Mouse (Mus musculus): Measurements from ENCODE around the gene Kcnk7. TPM values are rescaled to one million over a fixed set of nuclear protein-coding genes. Genes with fewer than 3 reads are reported as not detected.

Kcnk7 gene
- total RNA-seq, 2 experiments from 2014 or later = not detected

DNA sequence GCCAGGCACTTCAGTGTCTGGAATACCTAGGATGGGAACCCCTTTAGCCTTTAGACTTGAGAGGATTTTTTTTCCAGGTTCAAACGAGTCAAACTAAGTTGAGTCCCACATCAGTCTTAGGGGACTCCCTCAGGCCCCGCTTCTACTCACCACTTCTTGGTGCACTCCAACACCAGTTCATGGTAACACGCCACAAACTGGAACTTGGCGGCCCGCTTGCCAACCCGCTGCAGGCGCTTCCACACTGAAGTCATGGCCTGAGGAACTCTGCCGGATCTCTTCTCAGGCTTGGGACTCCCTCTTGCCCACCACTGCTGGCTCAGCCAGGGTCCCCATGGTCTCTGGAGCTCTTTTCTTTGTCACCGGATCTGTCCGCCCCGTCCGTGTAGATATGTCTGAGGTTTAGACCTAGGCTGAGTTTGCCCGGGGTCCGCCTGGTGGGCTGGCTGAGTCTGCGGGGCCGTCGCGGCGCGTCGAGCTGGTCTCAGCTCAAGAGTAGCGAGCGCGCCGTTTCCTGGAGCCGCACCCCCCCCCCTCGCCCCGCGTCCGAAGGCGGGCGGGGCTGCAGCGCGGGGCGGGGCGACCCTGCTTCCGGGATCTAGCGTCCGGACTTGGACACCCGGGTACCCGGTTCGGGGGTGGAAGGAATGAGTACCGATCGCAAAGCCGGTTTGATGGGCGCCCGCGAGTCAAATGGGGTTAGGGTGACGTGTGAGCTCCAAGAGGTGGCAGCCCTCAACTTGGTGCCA lies 21.8 kb downstream of the Kcnk7 start, which contains the start of gene Ehbp1l1:
Gene Ehbp1l1 (minus strand): TSS at position 551 of the 749 bp plus-strand sequence.
- DNase-seq = peak; percentile 87

DNA sequence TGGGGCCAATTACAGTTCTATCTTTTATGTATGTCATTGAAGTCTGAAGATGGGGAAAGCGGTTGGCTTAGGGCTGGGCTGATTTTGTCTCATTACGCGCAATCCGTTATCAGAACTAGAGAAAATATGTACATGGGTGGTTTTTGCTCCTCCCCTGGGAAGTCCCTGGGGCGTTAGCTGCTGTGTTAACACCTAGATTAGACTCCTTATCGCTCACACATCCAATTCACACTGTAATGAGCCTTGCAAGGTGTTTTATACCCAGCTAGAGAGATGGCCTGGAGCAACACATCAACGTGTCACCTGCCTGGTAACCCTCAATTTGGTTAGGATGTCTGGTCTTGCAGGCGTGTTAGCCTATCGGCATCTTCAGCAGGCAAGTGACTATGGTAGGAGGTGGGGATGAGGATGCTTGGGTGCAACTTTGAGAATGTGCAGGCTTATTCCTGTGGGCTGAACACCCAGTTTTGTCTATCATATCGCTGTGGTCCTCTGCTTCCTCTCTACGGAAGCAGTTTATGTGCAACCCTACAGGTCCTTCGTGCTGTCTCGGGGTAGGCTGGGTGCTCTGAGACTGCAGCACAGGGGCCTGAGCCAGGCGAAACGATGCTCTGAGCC lies 22.9 kb downstream of the Kcnk7 start:
- no peak for DNase-seq

DNA sequence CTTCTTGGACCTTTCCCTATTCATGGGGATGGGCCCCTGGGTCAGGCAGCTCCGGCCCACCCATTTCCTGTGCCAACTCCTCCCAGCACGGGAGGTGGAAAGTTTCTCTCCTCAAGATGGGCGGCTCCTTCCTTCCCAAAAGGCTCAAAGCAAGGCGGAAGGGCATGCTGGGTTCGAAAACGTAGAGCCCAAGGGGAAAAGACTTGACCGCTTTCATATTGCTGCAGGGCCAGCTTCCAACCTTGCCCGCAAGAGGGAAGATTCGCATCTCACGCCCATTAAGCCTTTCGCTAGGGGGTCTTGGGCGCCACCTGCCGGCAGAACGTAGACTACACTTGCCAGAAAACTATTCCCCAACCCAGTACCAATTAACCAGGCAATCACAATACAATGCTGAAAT lies 23.5 kb downstream of the Kcnk7 start:
- peak; percentile 96 for DNase-seq

DNA sequence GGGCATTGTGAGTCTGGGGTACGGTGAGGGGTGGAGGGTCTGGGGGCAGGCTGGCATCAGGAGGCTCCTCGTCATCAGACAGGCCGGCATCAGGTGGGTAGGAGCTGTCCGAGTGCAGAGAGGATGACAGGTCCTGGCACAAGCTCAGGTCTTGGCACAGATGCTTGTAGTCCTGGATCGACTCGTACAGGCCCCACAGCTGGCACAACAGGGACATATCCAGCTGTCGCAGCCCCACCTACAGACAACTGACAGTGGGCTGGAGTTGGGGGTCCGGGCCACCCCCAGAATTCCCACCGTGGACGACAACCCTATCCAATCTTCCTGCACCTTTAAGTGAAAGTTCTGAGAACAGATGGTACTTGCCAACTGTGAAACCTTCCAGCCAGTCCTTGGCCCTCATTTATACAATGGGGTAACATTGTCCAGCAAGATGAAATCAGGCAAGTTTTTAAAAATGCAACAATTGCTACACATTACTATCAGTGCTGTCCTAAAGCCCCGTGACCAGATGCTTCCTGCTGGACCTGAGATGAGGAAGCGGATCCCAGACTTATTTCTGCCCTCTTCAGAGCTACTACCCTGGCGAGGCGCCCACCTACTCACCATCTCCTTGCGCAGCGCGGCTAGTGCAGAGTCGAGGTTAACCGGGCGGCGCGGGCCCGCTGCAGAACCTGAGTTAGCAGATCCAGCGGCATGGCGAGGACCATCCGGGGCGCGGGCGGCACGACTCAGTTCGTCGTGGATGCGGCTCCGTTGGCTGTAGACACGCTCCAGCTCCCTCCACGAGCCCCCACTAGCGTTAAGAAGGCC lies 24.7 kb downstream of the Kcnk7 start:
- DNase-seq = peak; percentile 85

DNA sequence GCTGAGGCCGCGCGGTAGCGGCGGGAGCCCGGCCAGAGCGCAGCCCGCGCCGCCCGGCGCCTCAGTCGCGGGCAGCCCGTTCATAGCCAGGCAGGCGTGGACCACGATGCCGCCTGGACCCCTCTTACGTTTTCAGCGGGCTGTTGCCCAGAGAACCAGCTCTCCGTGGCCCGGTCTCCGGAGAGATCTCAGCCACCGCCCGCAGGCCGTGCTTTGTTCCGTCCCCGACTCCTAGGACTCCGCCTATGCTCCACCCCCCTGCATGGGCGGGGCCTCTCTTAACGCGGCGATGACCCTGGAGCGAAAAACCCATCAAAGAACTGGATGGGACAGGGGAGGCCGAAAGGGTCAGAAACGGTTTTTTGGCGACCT lies 25.3 kb downstream of the Kcnk7 start, which contains the start of gene Fam89b:
Gene Fam89b (minus strand): TSS at position 210 of the 372 bp plus-strand sequence.
- DNase-seq = peak; percentile 92

DNA sequence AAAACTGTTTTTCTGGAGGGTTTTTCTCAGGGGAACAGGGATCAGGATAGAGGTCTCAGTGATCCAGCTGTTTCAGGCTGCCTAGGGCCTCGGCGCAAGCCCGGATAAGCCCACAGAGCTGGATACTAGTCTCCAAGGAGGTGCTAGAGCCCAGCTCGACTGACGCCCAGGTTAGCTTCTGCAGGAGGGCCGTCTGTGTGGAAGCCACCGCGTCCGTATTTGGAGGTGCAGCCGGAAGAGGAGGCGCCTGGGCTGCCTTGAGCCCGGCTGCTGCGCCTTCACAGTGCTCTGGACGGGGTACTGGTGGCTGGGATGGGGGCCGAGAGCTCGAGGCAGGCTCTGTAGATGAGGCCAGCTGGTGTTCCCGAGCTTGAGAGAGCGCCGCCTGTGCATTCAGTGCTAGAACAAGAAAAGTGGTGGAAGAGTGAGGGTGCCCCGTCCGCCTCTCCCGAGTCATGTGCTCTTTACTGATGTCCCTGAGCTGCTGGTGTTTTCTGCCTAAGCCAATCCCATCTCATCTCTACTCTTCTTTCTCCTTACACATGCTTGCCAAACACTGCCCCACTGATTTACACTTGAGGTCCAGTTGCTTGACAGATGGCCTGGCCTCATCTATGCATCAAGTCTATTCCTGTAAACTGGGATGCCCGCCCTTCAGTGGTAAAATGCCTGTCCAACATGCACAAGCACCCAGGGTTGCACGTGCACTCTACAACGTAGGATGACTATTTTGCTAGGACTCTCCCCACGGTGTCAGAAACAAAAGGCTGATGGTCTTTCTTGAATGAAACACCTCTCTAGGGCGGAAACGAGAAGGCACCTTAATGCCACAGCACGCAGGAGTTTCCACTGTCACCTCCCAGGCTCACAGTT lies 26.4 kb downstream of the Kcnk7 start:
- DNase-seq = no peak

DNA sequence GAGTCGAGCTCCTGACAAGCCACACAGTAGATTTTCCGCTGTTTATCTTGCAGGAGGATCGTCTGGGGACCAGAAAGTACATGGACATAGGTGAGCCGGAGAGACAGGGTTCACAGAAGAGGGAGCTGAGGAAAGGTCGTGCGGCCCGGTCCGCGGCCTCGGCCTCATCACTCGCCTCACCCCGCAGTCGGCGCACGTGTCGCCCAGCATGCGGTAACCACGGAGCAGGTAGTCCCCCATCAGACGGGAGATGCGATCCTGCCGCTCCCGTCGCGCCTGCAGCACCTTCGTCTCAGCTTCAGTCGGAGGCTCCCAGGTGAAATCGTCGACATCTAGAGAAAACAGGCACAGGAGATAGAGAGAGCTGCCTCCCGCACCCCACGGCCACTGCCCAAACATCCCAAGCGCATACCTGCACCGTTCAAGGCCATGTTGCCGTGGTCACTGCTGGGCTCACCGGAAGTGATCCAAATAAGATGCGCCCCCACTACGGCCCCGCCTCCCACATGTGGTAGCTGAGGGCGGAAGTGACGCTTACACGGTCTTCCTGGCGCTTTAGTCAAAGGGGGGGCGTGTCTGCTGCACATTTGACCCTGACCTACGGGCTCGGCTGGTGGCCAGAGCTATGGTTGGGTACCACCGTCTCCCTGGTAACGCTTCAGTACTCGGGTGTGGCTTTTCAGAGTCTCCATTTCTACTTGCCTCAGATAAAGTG lies 27.3 kb downstream of the Kcnk7 start:
- DNase-seq = peak; percentile 91

DNA sequence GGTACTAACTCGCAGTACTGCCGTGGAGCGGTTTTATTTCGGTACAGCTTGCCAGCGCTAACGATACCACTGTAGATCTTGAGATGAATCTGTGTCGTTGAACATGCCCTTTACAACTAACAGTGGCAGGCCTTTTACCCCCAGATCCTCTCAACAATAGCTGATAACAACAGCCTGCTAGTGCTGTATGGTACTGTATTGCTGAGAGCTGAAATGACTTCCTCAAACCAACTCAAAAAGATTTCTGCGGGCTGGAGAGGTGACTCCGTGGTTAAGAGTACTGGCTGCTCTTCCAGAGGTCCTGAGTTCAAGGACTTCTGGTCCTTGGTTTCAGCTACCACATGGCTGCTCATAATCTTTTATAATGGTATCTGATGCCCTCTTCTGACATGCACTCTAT lies 30.2 kb downstream of the Kcnk7 start:
- no peak for DNase-seq

DNA sequence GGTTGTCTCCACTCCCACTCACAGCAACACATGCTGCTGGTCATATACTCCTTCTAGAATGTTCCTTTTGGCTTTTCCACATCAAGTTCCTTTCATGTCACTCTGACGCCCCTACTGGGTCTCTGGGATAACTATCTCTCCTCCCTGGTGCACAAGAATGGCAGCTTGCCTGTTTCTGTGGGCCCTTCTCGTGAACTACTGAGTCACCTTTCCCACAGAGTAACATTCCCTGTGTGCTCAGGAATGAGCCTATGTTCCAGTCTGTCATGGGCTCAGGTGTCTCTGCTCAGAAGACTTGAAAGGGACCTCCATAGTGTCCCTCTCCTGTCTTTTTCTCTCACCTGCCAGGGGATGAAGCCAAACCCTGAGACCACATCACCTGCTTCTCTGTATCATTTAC lies 35.3 kb downstream of the Kcnk7 start:
- DNase-seq = no peak

DNA sequence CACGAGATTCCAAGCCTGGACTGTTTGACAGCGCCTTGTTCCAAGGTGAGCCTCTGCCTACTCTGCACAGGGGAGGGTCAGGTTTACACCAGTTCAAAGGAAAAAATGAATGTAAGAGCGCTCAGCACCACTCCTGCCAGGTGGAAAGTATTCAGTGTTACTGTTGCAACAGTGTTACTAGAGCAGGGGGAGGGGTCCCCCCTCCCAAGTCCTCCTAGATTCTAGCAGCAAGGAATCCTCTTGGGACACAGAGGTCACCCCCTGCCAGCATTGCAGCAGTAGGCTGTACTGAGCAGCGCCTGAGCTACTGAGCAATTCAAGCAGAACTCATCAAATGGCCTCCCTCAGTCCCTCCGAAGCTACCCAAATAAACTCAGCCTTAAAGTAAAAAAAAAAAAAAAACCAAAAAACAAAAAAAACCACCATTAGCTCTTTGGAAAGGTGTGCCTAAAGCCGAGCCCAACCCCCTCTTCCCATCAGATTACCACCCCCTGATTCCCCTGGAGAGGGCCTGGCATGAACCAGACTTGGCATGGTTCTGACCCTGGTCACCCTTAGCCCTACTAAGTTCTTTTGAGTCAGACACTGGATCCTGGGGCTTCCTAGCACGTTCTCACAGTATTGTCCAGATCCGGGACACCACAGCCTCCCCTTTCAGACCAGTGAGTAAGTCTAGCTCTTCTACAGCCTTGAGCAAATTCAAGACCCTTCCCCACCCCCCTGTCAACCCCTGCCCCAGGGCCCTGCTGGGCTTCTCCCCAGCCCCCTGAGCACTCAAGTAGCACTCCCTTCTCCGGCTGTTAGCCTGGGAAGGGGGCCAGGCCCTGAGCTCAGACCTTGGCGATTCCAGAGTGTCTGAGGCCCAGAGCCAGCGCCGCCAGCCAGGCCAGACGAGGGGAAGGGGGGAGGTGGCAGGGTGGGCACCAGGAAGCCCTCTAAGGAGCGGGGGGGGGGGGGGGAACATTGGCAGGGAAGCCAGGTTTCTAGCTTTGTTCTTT lies 36.5 kb downstream of the Kcnk7 start, which contains the start of gene Ltbp3:
Gene Ltbp3 (plus strand): TSS at position 585 of the 998 bp plus-strand sequence.
- DNase-seq = peak; percentile 91

DNA sequence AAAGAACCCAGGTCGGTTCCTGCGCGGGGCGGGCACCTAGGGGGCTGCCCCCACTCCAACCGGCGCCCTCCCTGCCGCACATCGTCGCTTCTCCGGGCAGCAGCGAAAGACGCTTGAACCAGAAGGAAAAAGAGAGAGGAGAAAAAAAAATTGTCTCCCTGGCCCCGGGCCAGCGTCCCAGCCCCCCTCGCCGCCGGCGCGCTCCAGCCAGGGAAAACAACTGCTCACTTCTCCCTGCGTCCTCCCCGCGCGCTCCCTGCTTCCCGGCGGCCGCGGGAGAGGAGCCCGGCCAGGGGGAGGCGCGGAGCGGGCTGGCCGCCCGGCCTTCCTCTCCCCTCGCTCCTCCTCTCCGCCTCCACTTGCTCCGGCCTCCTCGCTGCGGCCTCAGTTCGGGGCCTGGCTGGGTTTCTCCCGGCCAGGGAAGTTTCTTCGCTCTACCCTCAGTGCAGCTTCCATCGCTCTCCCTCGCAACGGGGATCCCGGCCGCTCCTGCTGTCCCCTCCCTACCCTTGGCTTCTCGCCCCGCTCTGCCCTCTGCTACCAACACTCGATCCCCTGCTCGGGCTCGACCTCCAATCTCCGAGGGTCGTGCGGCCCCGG lies 37.6 kb downstream of the Kcnk7 start:
- DNase-seq = peak; percentile 88

DNA sequence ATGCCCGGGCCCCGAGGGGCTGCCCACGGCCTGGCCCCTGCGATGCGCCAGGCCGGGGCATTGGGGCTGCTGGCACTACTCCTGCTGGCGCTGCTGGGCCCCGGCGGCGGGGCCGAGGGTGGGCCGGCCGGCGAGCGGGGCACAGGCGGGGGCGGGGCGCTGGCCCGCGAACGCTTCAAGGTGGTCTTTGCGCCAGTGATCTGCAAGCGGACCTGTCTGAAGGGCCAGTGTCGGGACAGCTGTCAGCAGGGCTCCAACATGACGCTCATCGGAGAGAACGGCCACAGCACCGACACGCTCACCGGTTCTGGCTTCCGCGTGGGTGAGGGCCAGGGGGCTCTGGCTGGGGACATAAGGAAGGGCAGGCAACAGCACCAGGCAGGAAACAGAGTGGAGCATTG lies 38.1 kb downstream of the Kcnk7 start:
- DNase-seq = peak; percentile 62

DNA sequence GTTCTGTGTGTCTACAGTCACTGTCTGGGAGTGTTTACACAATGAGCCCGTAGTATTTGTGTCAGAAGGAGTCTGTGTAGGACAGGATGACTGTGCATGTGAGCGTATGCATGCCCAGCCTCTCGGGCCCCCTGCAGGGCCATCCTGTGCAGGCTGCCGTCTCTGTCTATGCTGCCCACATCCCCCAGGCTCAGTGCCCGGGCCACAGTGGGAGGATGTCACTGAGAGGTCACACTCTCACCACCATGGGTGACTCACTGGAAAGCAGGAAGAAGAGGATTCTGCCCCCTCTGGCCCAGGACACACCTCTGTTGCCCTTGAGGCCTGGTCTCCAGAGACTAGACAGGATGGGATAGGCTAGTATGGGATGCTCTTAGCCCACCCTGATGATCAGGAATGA lies 39.4 kb downstream of the Kcnk7 start:
- no peak for DNase-seq

DNA sequence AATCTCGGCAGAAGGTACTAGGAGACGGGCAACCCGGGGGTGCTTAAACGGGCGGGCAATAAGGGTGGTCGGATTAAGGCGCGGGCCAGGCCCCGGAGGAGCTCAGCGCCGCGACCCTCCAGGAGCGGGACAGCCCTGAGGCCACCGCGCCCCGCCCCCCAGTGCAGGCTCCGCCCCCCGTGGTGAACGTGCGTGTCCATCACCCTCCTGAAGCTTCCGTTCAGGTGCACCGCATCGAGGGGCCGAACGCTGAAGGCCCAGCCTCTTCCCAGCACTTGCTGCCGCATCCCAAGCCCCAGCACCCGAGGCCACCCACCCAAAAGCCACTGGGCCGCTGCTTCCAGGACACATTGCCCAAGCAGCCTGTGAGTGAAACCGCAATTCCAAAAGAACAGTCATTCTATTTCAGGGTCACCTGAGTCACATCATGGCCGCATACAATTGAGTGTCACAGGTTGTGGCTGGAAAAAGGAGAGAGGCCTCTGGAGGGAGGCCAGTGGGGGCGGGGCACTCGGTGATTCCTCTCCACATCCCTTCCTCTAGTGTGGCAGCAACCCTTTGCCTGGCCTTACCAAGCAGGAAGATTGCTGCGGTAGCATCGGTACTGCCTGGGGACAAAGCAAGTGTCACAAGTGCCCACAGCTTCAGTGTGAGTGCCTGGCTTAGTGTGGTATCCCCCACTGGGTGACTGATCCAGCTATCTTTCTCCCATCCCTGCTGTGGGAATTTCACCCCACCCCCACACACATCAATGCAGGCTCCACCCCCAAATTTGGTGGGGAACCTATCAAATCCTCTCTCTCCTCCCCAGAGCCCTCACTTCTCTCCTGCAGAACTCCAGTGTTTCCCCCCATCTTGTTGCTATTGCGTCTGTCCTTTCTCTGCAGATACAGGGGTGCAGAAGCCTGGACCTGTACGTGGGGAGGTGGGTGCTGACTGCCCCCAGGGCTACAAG lies 41.9 kb downstream of the Kcnk7 start:
- DNase-seq = peak; percentile 42

DNA sequence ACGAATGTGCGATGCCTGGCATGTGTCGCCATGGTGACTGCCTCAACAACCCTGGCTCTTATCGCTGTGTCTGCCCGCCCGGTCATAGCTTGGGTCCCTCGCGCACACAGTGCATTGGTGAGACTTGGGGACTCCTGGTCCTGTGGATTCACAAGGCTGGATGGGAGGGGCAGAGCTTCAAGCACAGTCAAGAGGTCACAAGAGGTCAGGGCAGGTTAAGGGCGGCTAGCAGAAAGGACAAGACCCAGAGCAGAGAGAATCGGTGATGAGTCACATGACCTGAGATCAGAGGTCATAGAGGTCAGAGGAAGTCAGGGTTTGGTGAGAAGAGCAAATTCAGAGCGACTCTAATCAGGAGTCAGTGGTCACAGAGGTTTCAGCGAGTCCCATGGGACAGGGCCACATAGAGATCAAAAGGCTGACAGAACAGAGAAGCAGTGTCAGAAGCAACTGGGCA lies 42.8 kb downstream of the Kcnk7 start:
- DNase-seq = no peak

DNA sequence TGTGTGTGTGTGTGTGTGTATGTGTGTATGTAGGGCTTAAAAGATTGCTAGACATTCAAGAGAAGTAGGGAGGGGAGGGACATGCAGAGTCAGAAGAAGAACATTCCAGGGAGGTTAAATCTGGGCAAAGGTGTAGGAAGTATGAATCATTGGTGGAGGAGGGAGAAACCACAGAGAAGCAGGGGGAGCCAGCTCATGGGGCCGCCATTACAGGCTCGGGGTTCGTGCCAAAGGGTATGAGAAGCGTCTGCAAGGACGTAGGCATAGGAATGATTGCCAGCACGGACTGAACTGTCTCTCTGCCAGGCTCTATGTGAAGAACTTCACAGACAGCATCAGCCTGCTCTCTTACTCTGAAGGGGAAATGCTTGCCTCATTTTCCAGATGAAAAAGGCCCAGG lies 45.3 kb downstream of the Kcnk7 start:
- no peak for DNase-seq

DNA sequence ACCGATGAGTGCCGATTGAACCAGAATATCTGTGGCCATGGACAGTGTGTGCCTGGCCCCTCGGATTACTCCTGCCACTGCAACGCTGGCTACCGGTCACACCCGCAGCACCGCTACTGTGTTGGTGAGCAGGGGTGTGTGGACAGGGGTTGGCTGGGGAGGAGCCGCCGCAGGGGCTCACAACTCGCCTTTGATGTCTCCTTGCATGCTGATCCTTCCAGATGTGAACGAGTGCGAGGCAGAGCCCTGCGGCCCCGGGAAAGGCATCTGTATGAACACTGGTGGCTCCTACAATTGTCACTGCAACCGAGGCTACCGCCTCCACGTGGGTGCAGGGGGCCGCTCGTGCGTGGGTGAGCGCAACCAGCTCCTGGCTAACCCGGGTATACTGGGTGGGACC lies 46.8 kb downstream of the Kcnk7 start:
- DNase-seq = no peak

DNA sequence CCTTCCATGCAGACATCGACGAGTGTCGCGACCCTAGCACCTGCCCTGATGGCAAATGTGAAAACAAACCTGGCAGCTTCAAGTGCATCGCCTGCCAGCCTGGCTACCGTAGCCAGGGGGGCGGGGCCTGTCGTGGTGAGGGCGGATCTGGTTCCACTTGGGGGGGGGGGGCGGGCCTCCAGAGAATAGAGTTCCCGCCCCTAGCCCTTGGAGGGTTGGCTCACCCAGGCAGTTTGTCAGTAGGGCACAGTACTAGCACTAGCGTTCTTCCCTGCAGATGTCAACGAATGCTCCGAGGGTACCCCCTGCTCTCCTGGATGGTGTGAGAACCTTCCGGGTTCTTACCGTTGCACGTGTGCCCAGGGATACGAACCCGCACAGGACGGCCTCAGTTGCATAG lies 47.6 kb downstream of the Kcnk7 start:
- DNase-seq = peak; percentile 63

Measured in gastrocnemius, postnatal 10 days (tissue).